Mouse (Mus musculus): ENCODE results near the gene Cwc27. TPM values are rescaled to one million over a fixed set of nuclear protein-coding genes. Genes with fewer than 3 reads are reported as not detected.

Cwc27 gene
- 29.2 and 32.2 TPM in 2 replicates for polyA plus RNA-seq (2015; fragmentation: Nextera tagmentation; extraction: Ambion mirVana)

GRCm38 (mm10) chr13:104816635-104817571 is at the start of gene Cwc27:
TSS of gene Cwc27 (minus strand) at chr13:104817142.
- H3K27me3 ChIP-seq, result no peaks in the 10 kb centered on the region
- peak; percentile 98 for ATAC-seq (replicated peaks)
- H3K4me2 ChIP-seq (replicated peaks), result peak within 1 kb of the TSS; percentile 82
- H3K36me3 ChIP-seq, result no peaks in the 10 kb centered on the region
- H3K4me3 ChIP-seq, result peak within 1 kb of the TSS; percentile 77
- under 1% methylated on average over 50 of the region's 50 CpGs for WGBS
- H3K9me3 ChIP-seq, result no peaks in the 10 kb centered on the region
- H3K4me1 ChIP-seq, result peaks cover 26% of the 10 kb centered on the region
- H3K27ac ChIP-seq (replicated peaks), result peak within 1 kb of the TSS; percentile 84
- peak within 1 kb of the TSS; percentile 89 for H3K9ac ChIP-seq (replicated peaks)

- Histone ChIP-seq H3K4me3 (no peak overlapping the region), H3K36me3 (no peaks in the 10 kb centered on the region), H3K9ac (replicated peaks) (no peak overlapping the region), H3K4me1 (peaks cover 10% of the 10 kb centered on the region; the same call in 1 of the 2 replicates), H3K9me3 (no peaks in the 10 kb centered on the region), H3K27me3 (peaks cover 5% of the 10 kb centered on the region; the same call in 1 of the 2 replicates), H3K27ac (replicated peaks) (no peak overlapping the region), H3K4me2 (replicated peaks) (no peak overlapping the region)
- ATAC-seq (replicated peaks), result no peak
- 83% methylated on average over 5 of the region's 5 CpGs for WGBS
Observed at GRCm38 (mm10) chr13:104866726-104867125, 49.8 kb upstream of the Cwc27 start.

GRCm38 (mm10) chr13:104863127-104863979 is 46.4 kb upstream of the Cwc27 start, which contains the start of gene Shisal2b:
TSS of gene Shisal2b (minus strand) at chr13:104863893.
- ATAC-seq (replicated peaks), result peak; percentile 90
- Histone ChIP-seq H3K9ac (replicated peaks) (peak within 1 kb of the TSS; percentile 52), H3K9me3 (no peaks in the 10 kb centered on the region), H3K4me2 (replicated peaks) (peak within 1 kb of the TSS; percentile 98), H3K4me1 (peaks cover 10% of the 10 kb centered on the region; the same call in 1 of the 2 replicates), H3K27me3 (peaks cover 5% of the 10 kb centered on the region; the same call in 1 of the 2 replicates), H3K36me3 (no peaks in the 10 kb centered on the region), H3K27ac (replicated peaks) (no peak within 1 kb of the TSS), H3K4me3 (peak within 1 kb of the TSS; percentile 46)
- 4% methylated on average over 38 of the region's 38 CpGs for WGBS

- H3K9me3 ChIP-seq, result no peaks in the 10 kb centered on the region
- no peak overlapping the region for H3K9ac ChIP-seq (replicated peaks)
- H3K4me3 ChIP-seq, result no peak overlapping the region
- 86% methylated on average over 2 of the region's 2 CpGs for WGBS
- H3K36me3 ChIP-seq, result no peaks in the 10 kb centered on the region
- H3K4me2 ChIP-seq (replicated peaks), result no peak overlapping the region
- no peaks in the 10 kb centered on the region for H3K4me1 ChIP-seq
- ATAC-seq (replicated peaks), result no peak
- no peaks in the 10 kb centered on the region for H3K27me3 ChIP-seq
- H3K27ac ChIP-seq (replicated peaks), result no peak overlapping the region
Observed at GRCm38 (mm10) chr13:104853645-104854044, 36.7 kb upstream of the Cwc27 start.

GRCm38 (mm10) chr13:104843295-104844089 is 26.6 kb upstream of the Cwc27 start:
- H3K4me3 ChIP-seq, result no peak overlapping the region
- no peak overlapping the region for H3K4me2 ChIP-seq (replicated peaks)
- no peaks in the 10 kb centered on the region for H3K9me3 ChIP-seq
- no peaks in the 10 kb centered on the region for H3K27me3 ChIP-seq
- no peak overlapping the region for H3K27ac ChIP-seq (replicated peaks)
- WGBS, result 85% methylated on average over 10 of the region's 13 CpGs
- H3K4me1 ChIP-seq, result no peaks in the 10 kb centered on the region
- ATAC-seq (replicated peaks), result no peak
- peaks cover 3% of the 10 kb centered on the region; the same call in 1 of the 2 replicates for H3K36me3 ChIP-seq
- no peak overlapping the region for H3K9ac ChIP-seq (replicated peaks)

- WGBS, result 83% methylated on average over 4 of the region's 4 CpGs
- Histone ChIP-seq H3K9ac (replicated peaks) (no peak overlapping the region), H3K4me1 (no peaks in the 10 kb centered on the region), H3K4me3 (no peak overlapping the region), H3K27ac (replicated peaks) (no peak overlapping the region), H3K27me3 (no peaks in the 10 kb centered on the region), H3K9me3 (no peaks in the 10 kb centered on the region), H3K4me2 (replicated peaks) (no peak overlapping the region), H3K36me3 (peaks cover 8% of the 10 kb centered on the region)
- ATAC-seq (replicated peaks), result no peak
Observed at GRCm38 (mm10) chr13:104841937-104842336, 25.0 kb upstream of the Cwc27 start.

GRCm38 (mm10) chr13:104837628-104838027 is 20.7 kb upstream of the Cwc27 start:
- Histone ChIP-seq H3K27me3 (no peaks in the 10 kb centered on the region), H3K4me3 (no peak overlapping the region), H3K9ac (replicated peaks) (no peak overlapping the region), H3K36me3 (peaks cover 27% of the 10 kb centered on the region), H3K27ac (replicated peaks) (no peak overlapping the region), H3K4me2 (replicated peaks) (no peak overlapping the region), H3K4me1 (no peaks in the 10 kb centered on the region), H3K9me3 (no peaks in the 10 kb centered on the region)
- WGBS, result 78% methylated on average over 7 of the region's 7 CpGs
- no peak for ATAC-seq (replicated peaks)

- H3K27ac ChIP-seq (replicated peaks), result no peak overlapping the region
- H3K4me2 ChIP-seq (replicated peaks), result no peak overlapping the region
- no peak overlapping the region for H3K4me3 ChIP-seq
- H3K9me3 ChIP-seq, result no peaks in the 10 kb centered on the region
- H3K27me3 ChIP-seq, result no peaks in the 10 kb centered on the region
- no peak overlapping the region for H3K9ac ChIP-seq (replicated peaks)
- peaks cover 36% of the 10 kb centered on the region for H3K36me3 ChIP-seq
- WGBS, result 95% methylated on average over 13 of the region's 13 CpGs
- no peaks in the 10 kb centered on the region for H3K4me1 ChIP-seq
- ATAC-seq (replicated peaks), result no peak
Observed at GRCm38 (mm10) chr13:104832811-104833210, 15.9 kb upstream of the Cwc27 start.

GRCm38 (mm10) chr13:104825470-104825869 is 8.5 kb upstream of the Cwc27 start:
- no peak for ATAC-seq (replicated peaks)
- no peak overlapping the region for H3K27ac ChIP-seq (replicated peaks)
- WGBS, result 89% methylated on average over 2 of the region's 2 CpGs

GRCm38 (mm10) chr13:104822411-104822838 is 5.5 kb upstream of the Cwc27 start:
- Histone ChIP-seq H3K27ac (replicated peaks) (no peak overlapping the region), H3K9ac (replicated peaks) (no peak overlapping the region), H3K36me3 (no peaks in the 10 kb centered on the region; the same call in 1 of the 2 replicates), H3K9me3 (no peaks in the 10 kb centered on the region), H3K27me3 (no peaks in the 10 kb centered on the region), H3K4me3 (no peak overlapping the region), H3K4me2 (replicated peaks) (no peak overlapping the region), H3K4me1 (peaks cover 19% of the 10 kb centered on the region)
- no peak for ATAC-seq (replicated peaks)
- 32% methylated on average over 8 of the region's 8 CpGs for WGBS

More at GRCm38 (mm10) chr13:104825470-104825869, 8.5 kb upstream of the Cwc27 start:
- H3K36me3 ChIP-seq, result peaks cover 15% of the 10 kb centered on the region
- no peaks in the 10 kb centered on the region for H3K27me3 ChIP-seq
- H3K4me2 ChIP-seq (replicated peaks), result no peak overlapping the region
- peaks cover 6% of the 10 kb centered on the region for H3K4me1 ChIP-seq
- no peaks in the 10 kb centered on the region for H3K9me3 ChIP-seq
- no peak overlapping the region for H3K9ac ChIP-seq (replicated peaks)
- H3K4me3 ChIP-seq, result no peak overlapping the region

GRCm38 (mm10) chr13:104821908-104822307 is 5.0 kb upstream of the Cwc27 start:
- WGBS, result 91% methylated on average over 1 of the region's 1 CpGs

More at GRCm38 (mm10) chr13:104821908-104822307, 5.0 kb upstream of the Cwc27 start:
- no peaks in the 10 kb centered on the region for H3K27me3 ChIP-seq
- no peak overlapping the region for H3K4me3 ChIP-seq
- H3K9ac ChIP-seq (replicated peaks), result no peak overlapping the region
- no peak overlapping the region for H3K4me2 ChIP-seq (replicated peaks)
- no peak for ATAC-seq (replicated peaks)
- no peak overlapping the region for H3K27ac ChIP-seq (replicated peaks)
- peaks cover 20% of the 10 kb centered on the region for H3K4me1 ChIP-seq
- no peaks in the 10 kb centered on the region; the same call in 1 of the 2 replicates for H3K36me3 ChIP-seq
- no peaks in the 10 kb centered on the region for H3K9me3 ChIP-seq
